In genomic region chr8:84773304-84773703, GRCm38 (mm10) we compare ENCODE assay signal across 9 mouse cellular contexts. TPM values are rescaled to one million over a fixed set of nuclear protein-coding genes. Genes with fewer than 3 reads are reported as not detected.
DNase-seq lines count a peak whose midpoint lies in the region; ATAC-seq lines count a peak whose summit lies in the region.
"Had no signal": no experiment of that assay in that cellular context is flagged by ENCODE, and none has a peak within 500 bp of the region (broad histone marks: within the 10 kb centered on the region; RNA-seq: fewer than 3 reads in every experiment).

No protein-coding gene starts in this region.

- no peak overlapping the region for H3K27ac ChIP-seq in kidney, embryonic 14.5 days (ENCODE audit: low read depth, low read length)
- peak overlapping the region; percentile 97 for H3K27ac ChIP-seq in forebrain, embryonic 14.5 days (ENCODE audit: low read depth, low read length)
- no peak overlapping the region for H3K27ac ChIP-seq in midbrain, embryonic 12.5 days (replicated peaks)

- peaks cover 94% of the 10 kb centered on the region for H3K27me3 ChIP-seq in kidney, embryonic 14.5 days (ENCODE audit: control insufficient read depth, insufficient read depth, low read length)
- peaks cover 23% of the 10 kb centered on the region for H3K27me3 ChIP-seq in forebrain, embryonic 14.5 days (replicated peaks; ENCODE audit: control insufficient read depth, insufficient read depth, low read length)
- H3K27me3 ChIP-seq in midbrain, embryonic 12.5 days: peaks cover 100% of the 10 kb centered on the region
- H3K27me3 ChIP-seq: Patski had no signal

- H3K4me1 ChIP-seq in kidney, embryonic 14.5 days (ENCODE audit: control insufficient read depth, insufficient read depth, low read length): peaks cover 20% of the 10 kb centered on the region; the same call in 1 of the 2 replicates
- peaks cover 32% of the 10 kb centered on the region for H3K4me1 ChIP-seq in forebrain, embryonic 14.5 days (ENCODE audit: control insufficient read depth, insufficient read depth, low read length)
- peaks cover 57% of the 10 kb centered on the region for H3K4me1 ChIP-seq in midbrain, embryonic 12.5 days

- ATAC-seq in kidney, embryonic 14.5 days (ENCODE audit: low FRiP score, low TSS enrichment): no peak
- ATAC-seq in forebrain, embryonic 14.5 days: peak; percentile 30; the same call in 1 of the 2 replicates
- ATAC-seq in midbrain, embryonic 12.5 days (ENCODE audit: low FRiP score, low read depth): no peak

- 1% methylated on average over 9 of the region's 9 CpGs for WGBS in kidney, embryonic 14.5 days
- 0% methylated on average over 9 of the region's 9 CpGs for WGBS in forebrain, embryonic 14.5 days
- WGBS in midbrain, embryonic 12.5 days: 1% methylated on average over 9 of the region's 9 CpGs

- peak overlapping the region; percentile 12; the same call in 1 of the 2 replicates for H3K9ac ChIP-seq in kidney, embryonic 14.5 days (ENCODE audit: low read depth, low read length)
- peak overlapping the region; percentile 77 for H3K9ac ChIP-seq in forebrain, embryonic 14.5 days (ENCODE audit: low read length)
- H3K9ac ChIP-seq in midbrain, embryonic 12.5 days (replicated peaks): no peak overlapping the region

- H3K4me2 ChIP-seq in kidney, embryonic 14.5 days (replicated peaks; ENCODE audit: low read depth, low read length): peak overlapping the region; percentile 42
- H3K4me2 ChIP-seq in forebrain, embryonic 14.5 days (ENCODE audit: low read length): peak overlapping the region; percentile 56
- H3K4me2 ChIP-seq in midbrain, embryonic 12.5 days (replicated peaks): peak overlapping the region; percentile 40

- DNase-seq in kidney, postnatal 36 days: no peak
- DNase-seq in cerebellum, adult 9-11 months: peak; percentile 80
- peak; percentile 76 for DNase-seq in forebrain, embryonic 14.5 days (ENCODE audit: low spot score)
- DNase-seq in thymus, postnatal 10 days (ENCODE audit: low spot score in 2 of 2): no peak
- no peak for DNase-seq in MN1 (ENCODE audit: low spot score)
- no peak for DNase-seq in layer of hippocampus, adult 11-12 months (ENCODE audit: low spot score)

- peak overlapping the region; percentile 28 for H3K4me3 ChIP-seq in kidney, embryonic 14.5 days (ENCODE audit: low read length)
- peak overlapping the region; percentile 38 for H3K4me3 ChIP-seq in forebrain, embryonic 14.5 days (ENCODE audit: low read depth, low read length)
- H3K4me3 ChIP-seq in midbrain, embryonic 12.5 days: peak overlapping the region; percentile 22

- H3K36me3 ChIP-seq in kidney, embryonic 14.5 days (ENCODE audit: control insufficient read depth, insufficient read depth, low read length): no peaks in the 10 kb centered on the region
- H3K36me3 ChIP-seq in forebrain, embryonic 14.5 days (ENCODE audit: control insufficient read depth, insufficient read depth, low read length): peaks cover 13% of the 10 kb centered on the region
- H3K36me3 ChIP-seq in midbrain, embryonic 12.5 days: no peaks in the 10 kb centered on the region

- H3K9me3 ChIP-seq in kidney, embryonic 14.5 days (ENCODE audit: control insufficient read depth, low read length): no peaks in the 10 kb centered on the region
- H3K9me3 ChIP-seq in forebrain, embryonic 14.5 days (replicated peaks; ENCODE audit: control insufficient read depth, low read length): no peaks in the 10 kb centered on the region
- no peaks in the 10 kb centered on the region for H3K9me3 ChIP-seq in midbrain, embryonic 12.5 days

RNA-seq across cellular contexts. Expression of gene Nfix, which starts 26.8 kb away (rescaled TPM):
- polyA plus RNA-seq in kidney, embryonic 14.5 days (2014; fragmentation: Nextera tagmentation; extraction: Ambion mirVana): 9.4 and 10.9 TPM in 2 replicates
- polyA plus RNA-seq in forebrain, embryonic 14.5 days (2014; fragmentation: Nextera tagmentation; extraction: Ambion mirVana): 237 and 318 TPM in 2 replicates
- 6.6 and 8.5 TPM in 2 replicates for polyA plus RNA-seq in midbrain, embryonic 12.5 days (2016; fragmentation: Nextera tagmentation; extraction: Ambion mirVana)

RNA-seq across cellular contexts. Expression of gene Dand5, which starts 49.3 kb away (rescaled TPM):
- polyA plus RNA-seq in kidney, embryonic 14.5 days (2014; fragmentation: Nextera tagmentation; extraction: Ambion mirVana): 5.9 and 6.0 TPM in 2 replicates
- 8.6 and 9.4 TPM in 2 replicates for polyA plus RNA-seq in forebrain, embryonic 14.5 days (2014; fragmentation: Nextera tagmentation; extraction: Ambion mirVana)
- 5.0 and 6.1 TPM in 2 replicates for polyA plus RNA-seq in midbrain, embryonic 12.5 days (2016; fragmentation: Nextera tagmentation; extraction: Ambion mirVana)

RNA-seq across cellular contexts. Expression of gene G430095P16Rik, which starts 50.5 kb away (rescaled TPM):
- 1.7 and 2.8 TPM in 2 replicates for polyA plus RNA-seq in kidney, embryonic 14.5 days (2014; fragmentation: Nextera tagmentation; extraction: Ambion mirVana)
- polyA plus RNA-seq in forebrain, embryonic 14.5 days (2014; fragmentation: Nextera tagmentation; extraction: Ambion mirVana): 1.5 and 1.7 TPM in 2 replicates
- polyA plus RNA-seq in midbrain, embryonic 12.5 days (2016; fragmentation: Nextera tagmentation; extraction: Ambion mirVana): 2.0 and 2.4 TPM in 2 replicates

RNA-seq across cellular contexts. Expression of gene Gadd45gip1, which starts 58.0 kb away (rescaled TPM):
- polyA plus RNA-seq in kidney, embryonic 14.5 days (2014; fragmentation: Nextera tagmentation; extraction: Ambion mirVana): 49.2 and 54.2 TPM in 2 replicates
- 35.2 and 41.3 TPM in 2 replicates for polyA plus RNA-seq in forebrain, embryonic 14.5 days (2014; fragmentation: Nextera tagmentation; extraction: Ambion mirVana)
- polyA plus RNA-seq in midbrain, embryonic 12.5 days (2016; fragmentation: Nextera tagmentation; extraction: Ambion mirVana): 36.1 and 36.6 TPM in 2 replicates

Comparison
In these comparisons a context has a peak if more than half of its experiments do, and no peak if none do; other contexts are left out.
1. DNase-seq: peak in cerebellum, adult 9-11 months (single experiment) and forebrain, embryonic 14.5 days (single experiment); none in kidney, postnatal 36 days (0 of 2), thymus, postnatal 10 days (0 of 2), MN1 (single experiment) and layer of hippocampus, adult 11-12 months (single experiment).
2. RNA of gene Nfix, which starts 26.8 kb away (polyA plus RNA-seq): 237 to 318 TPM in forebrain, embryonic 14.5 days; 9.4 to 10.9 TPM in kidney, embryonic 14.5 days and 6.6 to 8.5 TPM in midbrain, embryonic 12.5 days; every median in the first group is over 10 times any median in the second.
3. Peak in every context shown above with its lines, with median percentiles within 50 percentile points of each other: H3K4me2 ChIP-seq and H3K4me3 ChIP-seq.